Mouse (Mus musculus): ENCODE data around the gene Syt14. TPM values are rescaled to one million over a fixed set of nuclear protein-coding genes. Genes with fewer than 3 reads are reported as not detected.

Syt14 gene
- polyA plus RNA-seq, 1 experiment from 2014 or later = 5.4 TPM

GRCm38 (mm10) chr1:193001587-193001986 is 34.0 kb downstream of the Syt14 start:
- no peaks in the 10 kb centered on the region for H3K27me3 ChIP-seq (ENCODE audit: control insufficient read depth, insufficient read depth, low read depth, low read length)
- H3K27ac ChIP-seq (ENCODE audit: low read length) = peak overlapping the region; percentile 95
- H3K4me2 ChIP-seq (ENCODE audit: low read depth, low read length) = peak overlapping the region; percentile 53
- ATAC-seq (ENCODE audit: low read depth) = peak; percentile 95
- H3K36me3 ChIP-seq (ENCODE audit: control insufficient read depth, insufficient read depth) = no peaks in the 10 kb centered on the region
- peaks cover 35% of the 10 kb centered on the region for H3K4me1 ChIP-seq (ENCODE audit: control insufficient read depth, low read depth, low read length)
- H3K9ac ChIP-seq (ENCODE audit: low read depth, low read length) = peak overlapping the region; percentile 18; the same call in 1 of the 2 replicates
- H3K4me3 ChIP-seq (ENCODE audit: low read depth, low read length) = 0 out of 2 replicates have a peak overlapping the region, but pooled peaks have one; percentile 5
- WGBS (ENCODE audit: insufficient replicate concordance) = 19% methylated on average over 2 of the region's 2 CpGs
- H3K9me3 ChIP-seq (replicated peaks; ENCODE audit: control insufficient read depth, low read length) = no peaks in the 10 kb centered on the region

- Histone ChIP-seq H3K9me3 (replicated peaks; ENCODE audit: control insufficient read depth, low read length) (no peaks in the 10 kb centered on the region), H3K27me3 (ENCODE audit: control insufficient read depth, insufficient read depth, low read depth, low read length) (no peaks in the 10 kb centered on the region), H3K36me3 (ENCODE audit: control insufficient read depth, insufficient read depth) (no peaks in the 10 kb centered on the region), H3K4me3 (ENCODE audit: low read depth, low read length) (no peak overlapping the region), H3K27ac (ENCODE audit: low read length) (peak overlapping the region; percentile 95), H3K4me2 (ENCODE audit: low read depth, low read length) (peak overlapping the region; percentile 53), H3K9ac (ENCODE audit: low read depth, low read length) (peak overlapping the region; percentile 18; the same call in 1 of the 2 replicates), H3K4me1 (ENCODE audit: control insufficient read depth, low read depth, low read length) (peaks cover 30% of the 10 kb centered on the region)
- ATAC-seq (ENCODE audit: low read depth) = no peak; the same call in 1 of the 2 replicates
Measured at GRCm38 (mm10) chr1:193000908-193001307, 34.7 kb downstream of the Syt14 start.

- no peak overlapping the region for H3K4me3 ChIP-seq (ENCODE audit: low read depth, low read length)
- H3K9me3 ChIP-seq (replicated peaks; ENCODE audit: control insufficient read depth, low read length) = no peaks in the 10 kb centered on the region
- peak overlapping the region; percentile 59 for H3K4me2 ChIP-seq (ENCODE audit: low read depth, low read length)
- no peaks in the 10 kb centered on the region for H3K27me3 ChIP-seq (ENCODE audit: control insufficient read depth, insufficient read depth, low read depth, low read length)
- 0 out of 2 replicates have a peak overlapping the region, but pooled peaks have one; percentile 31 for H3K9ac ChIP-seq (ENCODE audit: low read depth, low read length)
- ATAC-seq (ENCODE audit: low read depth) = peak; percentile 97
- H3K36me3 ChIP-seq (ENCODE audit: control insufficient read depth, insufficient read depth) = no peaks in the 10 kb centered on the region
- 50% methylated on average over 2 of the region's 2 CpGs for WGBS (ENCODE audit: insufficient replicate concordance)
- H3K27ac ChIP-seq (ENCODE audit: low read length) = peak overlapping the region; percentile 88
- H3K4me1 ChIP-seq (ENCODE audit: control insufficient read depth, low read depth, low read length) = peaks cover 20% of the 10 kb centered on the region
Measured at GRCm38 (mm10) chr1:192994179-192994873, 41.2 kb downstream of the Syt14 start.

GRCm38 (mm10) chr1:192993491-192993890 is 42.1 kb downstream of the Syt14 start:
- H3K36me3 ChIP-seq (ENCODE audit: control insufficient read depth, insufficient read depth) = no peaks in the 10 kb centered on the region
- peak overlapping the region; percentile 88 for H3K27ac ChIP-seq (ENCODE audit: low read length)
- no peaks in the 10 kb centered on the region for H3K27me3 ChIP-seq (ENCODE audit: control insufficient read depth, insufficient read depth, low read depth, low read length)
- peak; percentile 88 for ATAC-seq (ENCODE audit: low read depth)
- H3K4me1 ChIP-seq (ENCODE audit: control insufficient read depth, low read depth, low read length) = peaks cover 20% of the 10 kb centered on the region
- no peaks in the 10 kb centered on the region for H3K9me3 ChIP-seq (replicated peaks; ENCODE audit: control insufficient read depth, low read length)
- H3K4me3 ChIP-seq (ENCODE audit: low read depth, low read length) = 0 out of 2 replicates have a peak overlapping the region, but pooled peaks have one; percentile 13
- peak overlapping the region; percentile 59 for H3K4me2 ChIP-seq (ENCODE audit: low read depth, low read length)
- 0 out of 2 replicates have a peak overlapping the region, but pooled peaks have one; percentile 33 for H3K9ac ChIP-seq (ENCODE audit: low read depth, low read length)

DNA sequence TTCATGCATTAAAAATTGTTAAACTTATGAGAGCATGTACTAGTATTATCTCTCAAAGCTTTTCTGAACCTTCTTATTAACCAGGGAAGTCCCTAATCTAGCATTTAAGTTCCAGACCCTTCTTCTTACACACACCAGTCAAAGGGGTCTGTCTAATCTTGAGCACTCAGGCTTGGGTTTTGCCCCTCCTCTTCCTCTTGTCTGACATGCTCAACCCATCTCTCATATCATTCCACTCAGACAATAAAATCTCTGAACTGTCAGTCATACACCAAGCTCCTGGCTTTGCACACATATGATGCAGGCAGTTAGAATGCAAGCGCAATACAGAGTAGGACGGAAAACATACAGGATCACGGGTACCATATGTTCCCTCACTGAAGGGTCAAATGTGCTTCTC is 48.4 kb downstream of the Syt14 start:
- Histone ChIP-seq H3K27ac (ENCODE audit: low read length) (no peak overlapping the region), H3K27me3 (ENCODE audit: control insufficient read depth, insufficient read depth, low read depth, low read length) (no peaks in the 10 kb centered on the region), H3K4me2 (ENCODE audit: low read depth, low read length) (no peak overlapping the region), H3K9ac (ENCODE audit: low read depth, low read length) (no peak overlapping the region), H3K4me1 (ENCODE audit: control insufficient read depth, low read depth, low read length) (peaks cover 8% of the 10 kb centered on the region), H3K4me3 (ENCODE audit: low read depth, low read length) (no peak overlapping the region), H3K36me3 (ENCODE audit: control insufficient read depth, insufficient read depth) (no peaks in the 10 kb centered on the region), H3K9me3 (replicated peaks; ENCODE audit: control insufficient read depth, low read length) (no peaks in the 10 kb centered on the region)
- 64% methylated on average over 3 of the region's 3 CpGs for WGBS (ENCODE audit: insufficient replicate concordance)
- peak; percentile 71 for ATAC-seq (ENCODE audit: low read depth)

- no peaks in the 10 kb centered on the region for H3K9me3 ChIP-seq (replicated peaks; ENCODE audit: control insufficient read depth, low read length)
- no peak for ATAC-seq (ENCODE audit: low read depth)
- peaks cover 14% of the 10 kb centered on the region for H3K4me1 ChIP-seq (ENCODE audit: control insufficient read depth, low read depth, low read length)
- H3K27me3 ChIP-seq (ENCODE audit: control insufficient read depth, insufficient read depth, low read depth, low read length) = no peaks in the 10 kb centered on the region
- no peak overlapping the region for H3K9ac ChIP-seq (ENCODE audit: low read depth, low read length)
- no peak overlapping the region for H3K4me2 ChIP-seq (ENCODE audit: low read depth, low read length)
- no peak overlapping the region for H3K4me3 ChIP-seq (ENCODE audit: low read depth, low read length)
- WGBS (ENCODE audit: insufficient replicate concordance) = 32% methylated on average over 3 of the region's 3 CpGs
- no peaks in the 10 kb centered on the region for H3K36me3 ChIP-seq (ENCODE audit: control insufficient read depth, insufficient read depth)
- H3K27ac ChIP-seq (ENCODE audit: low read length) = no peak overlapping the region
Measured at GRCm38 (mm10) chr1:192986481-192986880, 49.1 kb downstream of the Syt14 start.

- no peak for ATAC-seq (ENCODE audit: low read depth)
Measured at GRCm38 (mm10) chr1:192984333-192984732, 51.2 kb downstream of the Syt14 start.

GRCm38 (mm10) chr1:192981658-192982057 is 53.9 kb downstream of the Syt14 start:
- H3K4me1 ChIP-seq (ENCODE audit: control insufficient read depth, low read depth, low read length) = peaks cover 10% of the 10 kb centered on the region
- no peaks in the 10 kb centered on the region for H3K36me3 ChIP-seq (ENCODE audit: control insufficient read depth, insufficient read depth)
- WGBS (ENCODE audit: insufficient replicate concordance) = 43% methylated on average over 3 of the region's 3 CpGs
- peak; percentile 70 for ATAC-seq (ENCODE audit: low read depth)
- H3K9me3 ChIP-seq (replicated peaks; ENCODE audit: control insufficient read depth, low read length) = no peaks in the 10 kb centered on the region
- H3K27ac ChIP-seq (ENCODE audit: low read length) = no peak overlapping the region
- no peak overlapping the region for H3K4me2 ChIP-seq (ENCODE audit: low read depth, low read length)
- H3K9ac ChIP-seq (ENCODE audit: low read depth, low read length) = no peak overlapping the region
- H3K4me3 ChIP-seq (ENCODE audit: low read depth, low read length) = no peak overlapping the region
- no peaks in the 10 kb centered on the region for H3K27me3 ChIP-seq (ENCODE audit: control insufficient read depth, insufficient read depth, low read depth, low read length)

More at GRCm38 (mm10) chr1:192984333-192984732, 51.2 kb downstream of the Syt14 start:
- Histone ChIP-seq H3K27ac (ENCODE audit: low read length) (no peak overlapping the region), H3K9ac (ENCODE audit: low read depth, low read length) (no peak overlapping the region), H3K27me3 (ENCODE audit: control insufficient read depth, insufficient read depth, low read depth, low read length) (no peaks in the 10 kb centered on the region), H3K4me1 (ENCODE audit: control insufficient read depth, low read depth, low read length) (peaks cover 14% of the 10 kb centered on the region), H3K4me2 (ENCODE audit: low read depth, low read length) (no peak overlapping the region), H3K4me3 (ENCODE audit: low read depth, low read length) (no peak overlapping the region), H3K36me3 (ENCODE audit: control insufficient read depth, insufficient read depth) (no peaks in the 10 kb centered on the region), H3K9me3 (replicated peaks; ENCODE audit: control insufficient read depth, low read length) (no peaks in the 10 kb centered on the region)
- WGBS (ENCODE audit: insufficient replicate concordance) = 88% methylated on average over 4 of the region's 4 CpGs

- Histone ChIP-seq H3K9me3 (replicated peaks; ENCODE audit: control insufficient read depth, low read length) (no peaks in the 10 kb centered on the region), H3K27me3 (ENCODE audit: control insufficient read depth, insufficient read depth, low read depth, low read length) (no peaks in the 10 kb centered on the region), H3K9ac (ENCODE audit: low read depth, low read length) (no peak overlapping the region), H3K4me3 (ENCODE audit: low read depth, low read length) (no peak overlapping the region), H3K36me3 (ENCODE audit: control insufficient read depth, insufficient read depth) (no peaks in the 10 kb centered on the region), H3K27ac (ENCODE audit: low read length) (no peak overlapping the region), H3K4me1 (ENCODE audit: control insufficient read depth, low read depth, low read length) (peaks cover 10% of the 10 kb centered on the region), H3K4me2 (ENCODE audit: low read depth, low read length) (no peak overlapping the region)
- ATAC-seq (ENCODE audit: low read depth) = peak; percentile 71
- WGBS (ENCODE audit: insufficient replicate concordance) = 24% methylated on average over 1 of the region's 1 CpGs
Measured at GRCm38 (mm10) chr1:192981120-192981519, 54.5 kb downstream of the Syt14 start.

Data from liver, embryonic 16.5 days (tissue).